Mouse (Mus musculus) ovary, postnatal 10 days (tissue): ENCODE measurements around the gene Atp6v0d1.
A peak's percentile ranks its signal among the peaks of the same experiment; 100 is the strongest.
"Not testable (repeated sequence)": the region's sequence is repeated elsewhere in the genome, so short reads cannot be mapped to it uniquely, and the experiment has no call there.

Experiments
- DNase-seq: peaks from one replicate; pipeline ENCODE4 v3.0.0; 2022; ENCODE audit warnings: low spot score

The Atp6v0d1 gene

DNA sequence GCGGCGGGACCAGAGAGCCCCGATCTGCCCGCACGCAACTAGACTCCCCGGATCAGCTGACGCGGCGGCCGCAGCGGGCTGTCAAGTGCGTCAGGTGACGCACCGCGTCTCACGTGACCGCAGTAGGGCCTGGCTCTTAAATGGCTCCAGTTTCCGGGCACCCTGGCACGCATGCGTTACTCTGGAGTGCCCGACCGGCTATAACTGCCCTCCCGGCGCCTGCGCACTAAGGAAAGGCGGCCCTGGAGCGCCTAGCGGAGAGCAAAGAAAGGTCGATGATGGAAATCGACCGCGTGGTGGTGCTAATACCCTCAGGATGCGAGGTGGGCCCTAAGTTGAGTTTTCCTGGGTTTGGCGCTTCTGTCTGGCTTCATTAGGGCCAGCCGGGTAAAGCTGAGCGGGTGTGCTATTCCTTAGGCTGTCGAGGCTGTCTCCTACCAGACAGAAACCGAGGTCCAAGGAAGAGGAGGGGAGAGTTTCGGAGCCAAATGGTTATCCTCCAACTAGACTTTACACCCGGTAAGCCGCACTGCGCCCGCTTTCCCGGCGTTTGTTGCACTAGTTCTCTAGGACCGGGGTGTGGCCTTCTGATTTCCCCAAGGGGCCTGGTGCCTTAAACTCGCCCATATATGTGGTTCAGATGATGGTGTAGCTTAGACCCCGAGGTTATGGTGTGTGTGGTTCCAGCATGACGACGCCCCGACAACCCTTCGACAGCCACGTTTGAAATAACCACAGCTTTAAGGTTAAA, at the start of gene Atp6v0d1:
Gene Atp6v0d1 (minus strand): TSS at position 96 of the 751 bp plus-strand sequence.
- peak; percentile 98 for DNase-seq

DNA sequence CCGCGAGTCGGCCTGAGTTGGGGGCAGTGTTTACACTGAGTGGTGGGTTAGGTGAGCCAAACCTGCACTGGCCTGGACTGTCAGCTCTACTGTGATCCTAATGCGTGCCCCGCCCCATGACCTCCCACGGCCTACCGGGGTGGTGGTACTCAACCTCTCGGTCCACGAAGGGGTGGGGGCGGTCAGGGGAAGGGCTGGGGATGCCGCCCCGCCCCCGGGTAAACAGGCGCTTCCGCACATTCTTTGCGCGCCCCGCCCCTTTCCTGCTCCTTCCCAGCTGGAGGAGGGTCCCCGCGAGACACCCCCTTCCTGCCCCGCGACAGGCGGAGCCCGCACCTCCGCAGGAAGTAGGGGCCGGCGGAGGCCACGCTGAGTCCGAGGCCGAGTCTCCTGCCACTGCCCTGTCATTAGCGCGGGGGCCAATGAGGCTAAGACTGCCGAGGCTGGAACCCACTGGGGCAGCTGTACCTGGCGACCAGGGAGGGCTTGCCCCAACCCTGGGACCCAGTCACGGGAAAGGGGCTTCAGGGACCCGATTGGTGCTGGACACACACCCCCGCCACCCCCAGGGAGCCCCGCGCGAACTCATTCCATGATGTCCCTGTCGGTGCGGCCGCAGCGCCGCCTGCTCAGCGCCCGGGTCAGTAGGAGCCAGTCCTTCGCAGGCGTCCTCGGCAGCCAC, 48.1 kb upstream of the Atp6v0d1 start:
- no peak for DNase-seq

DNA sequence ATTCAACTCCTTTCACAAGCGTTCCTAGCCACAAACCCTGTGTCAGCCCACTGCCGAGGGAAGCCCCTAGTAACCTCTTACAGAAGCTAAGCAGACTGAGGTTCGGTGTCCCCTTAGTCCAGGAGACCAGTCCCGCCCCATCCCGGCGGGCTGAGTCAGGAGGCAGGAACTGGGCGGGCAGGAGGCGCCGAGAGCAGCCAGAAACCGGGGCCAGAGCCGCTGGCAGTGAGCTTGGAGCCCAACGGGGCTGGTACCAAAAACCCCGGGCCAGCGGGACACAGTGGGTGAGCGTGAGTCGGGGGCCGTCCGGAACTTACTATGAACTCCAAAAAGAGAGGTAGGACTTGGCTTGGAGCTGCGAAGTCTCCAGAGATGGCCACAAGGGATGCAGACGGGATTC, 47.2 kb upstream of the Atp6v0d1 start:
- no peak for DNase-seq

DNA sequence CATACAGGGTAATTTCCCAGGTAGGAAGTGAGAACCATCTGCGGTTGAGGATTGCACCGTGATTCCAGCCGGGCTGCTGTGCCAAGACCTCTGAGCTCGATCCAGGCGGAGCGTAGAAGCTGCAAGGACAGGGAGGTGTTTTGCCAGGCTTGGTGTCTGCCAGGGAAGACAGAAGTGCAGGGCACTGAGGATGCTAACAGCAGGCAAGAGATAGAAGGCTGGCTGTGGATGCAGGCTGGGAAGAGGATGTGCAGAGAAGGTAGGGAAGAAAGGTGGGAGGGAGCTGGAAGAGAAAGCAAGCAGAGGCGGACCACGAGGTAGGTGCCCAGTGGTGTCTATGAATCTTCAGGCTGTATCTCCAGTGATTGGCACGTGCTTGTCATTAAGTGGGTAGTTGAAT, 46.0 kb upstream of the Atp6v0d1 start:
- DNase-seq: no peak

DNA sequence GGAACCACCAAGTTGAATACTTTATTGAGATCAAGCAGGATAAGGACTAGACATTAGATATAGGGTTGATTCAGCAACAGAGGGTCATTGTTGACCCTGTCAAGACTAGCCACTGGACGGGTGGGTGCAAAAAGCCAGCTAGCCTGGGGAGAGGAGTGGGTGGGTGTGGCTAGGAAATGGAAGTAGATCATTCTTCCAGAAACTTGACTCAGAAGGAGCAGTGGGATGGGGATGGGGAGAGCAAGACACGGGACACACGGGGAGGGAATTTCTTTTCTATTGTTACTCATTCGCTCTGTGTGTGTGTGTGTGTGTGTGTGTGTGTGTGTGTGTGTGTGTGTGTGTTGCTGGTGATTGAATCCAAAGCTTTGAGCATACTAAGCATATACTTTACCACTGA, 43.9 kb upstream of the Atp6v0d1 start:
- DNase-seq: no peak

DNA sequence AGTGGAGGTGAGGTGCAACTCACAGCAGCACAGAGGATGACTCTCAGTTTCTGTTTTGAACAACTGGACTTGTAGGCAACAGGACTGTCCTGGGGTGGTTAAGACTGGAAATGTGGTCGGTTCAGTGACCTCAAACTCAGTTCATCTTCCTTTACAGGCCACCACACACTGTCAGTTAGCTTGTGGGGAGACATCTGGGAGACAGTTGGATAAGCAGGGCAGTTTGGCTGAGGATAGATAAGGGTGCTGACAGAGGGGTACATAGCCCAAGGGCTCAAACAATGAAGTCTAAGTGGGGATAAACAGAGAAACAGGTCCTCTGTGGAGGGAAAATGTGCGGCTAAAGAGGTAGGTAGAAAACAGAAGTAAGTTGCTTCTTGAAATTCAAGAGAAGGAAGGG, 43.5 kb upstream of the Atp6v0d1 start:
- no peak for DNase-seq

DNA sequence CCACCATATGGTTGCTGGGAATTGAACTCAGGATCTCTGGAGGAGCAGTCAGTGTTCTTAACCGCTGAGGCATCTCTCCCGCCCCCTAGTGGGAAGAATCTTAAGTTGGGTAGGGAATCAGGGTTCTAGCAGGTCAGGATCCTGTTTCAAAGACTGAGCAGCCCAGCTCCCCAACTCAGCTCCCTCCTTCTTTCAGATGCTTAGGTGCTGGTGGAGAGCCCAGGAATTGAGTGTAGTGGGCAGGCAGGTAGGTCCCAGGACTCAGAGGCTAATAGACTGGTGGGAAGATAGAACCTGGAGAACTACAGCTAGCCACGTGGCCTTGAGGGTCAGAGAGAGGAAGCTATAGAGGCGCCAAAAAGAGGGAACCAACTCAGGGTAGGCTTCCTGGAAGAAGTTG, 41.8 kb upstream of the Atp6v0d1 start:
- DNase-seq: no peak

DNA sequence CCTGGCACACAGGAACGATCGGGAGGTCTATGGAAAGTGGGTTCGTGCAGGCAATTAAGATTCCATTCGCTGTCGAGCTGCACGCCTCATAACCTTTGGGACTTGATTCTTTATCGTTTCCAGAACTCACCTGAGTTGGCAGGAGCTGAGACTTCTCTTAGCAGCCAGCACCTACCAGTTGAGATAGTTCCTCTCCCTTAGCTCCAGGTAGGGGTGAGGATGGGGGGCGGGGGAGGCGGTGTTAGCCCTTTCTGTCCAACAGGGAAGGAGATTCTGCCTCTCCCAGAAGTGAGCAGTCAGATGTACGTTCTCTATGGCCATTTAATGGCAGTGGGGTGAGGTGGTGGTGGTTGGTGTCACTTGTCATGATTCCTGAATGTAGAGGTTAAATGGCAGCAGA, 41.2 kb upstream of the Atp6v0d1 start:
- DNase-seq: no peak

DNA sequence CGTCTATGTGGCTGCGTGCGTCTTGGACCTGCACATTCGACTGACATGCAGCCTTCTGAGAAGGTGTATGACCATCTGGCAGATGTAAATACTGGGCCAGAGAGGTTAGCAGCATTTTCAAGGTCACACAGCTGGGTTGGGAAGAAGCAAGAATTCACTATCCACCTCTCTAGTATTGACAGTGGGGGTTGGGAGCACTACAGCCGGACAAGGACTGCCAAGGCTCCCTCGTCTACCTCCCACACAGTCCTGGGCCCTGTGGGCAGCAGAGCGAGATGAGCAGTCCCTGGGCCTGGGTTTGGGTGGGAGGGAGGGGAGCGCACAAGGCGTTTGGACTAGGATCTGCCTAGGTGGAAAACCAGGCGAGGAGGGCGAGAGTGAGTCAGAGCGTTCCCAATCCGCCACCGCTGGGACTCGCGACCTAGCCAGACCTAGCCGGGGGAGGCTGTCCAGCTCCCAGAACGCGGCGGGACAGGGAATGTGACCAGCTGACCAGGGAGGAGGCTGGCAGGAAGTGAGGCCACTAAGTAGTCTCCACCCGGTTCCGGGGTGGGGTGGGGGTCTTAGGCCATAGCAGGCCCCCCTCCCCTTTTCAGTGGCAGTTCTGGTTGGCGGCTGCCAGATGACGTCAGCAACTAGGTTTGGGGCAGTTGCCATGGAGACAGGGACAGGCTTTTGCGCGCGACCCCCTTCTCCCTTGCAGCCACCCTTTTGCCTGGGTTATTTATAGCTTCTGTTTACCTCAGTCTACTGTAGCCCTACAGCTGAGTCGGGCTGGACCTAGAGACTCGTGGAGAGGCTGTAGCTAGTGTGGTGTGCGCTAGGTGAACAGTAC, 40.6 kb upstream of the Atp6v0d1 start:
- peak; percentile 52 for DNase-seq

DNA sequence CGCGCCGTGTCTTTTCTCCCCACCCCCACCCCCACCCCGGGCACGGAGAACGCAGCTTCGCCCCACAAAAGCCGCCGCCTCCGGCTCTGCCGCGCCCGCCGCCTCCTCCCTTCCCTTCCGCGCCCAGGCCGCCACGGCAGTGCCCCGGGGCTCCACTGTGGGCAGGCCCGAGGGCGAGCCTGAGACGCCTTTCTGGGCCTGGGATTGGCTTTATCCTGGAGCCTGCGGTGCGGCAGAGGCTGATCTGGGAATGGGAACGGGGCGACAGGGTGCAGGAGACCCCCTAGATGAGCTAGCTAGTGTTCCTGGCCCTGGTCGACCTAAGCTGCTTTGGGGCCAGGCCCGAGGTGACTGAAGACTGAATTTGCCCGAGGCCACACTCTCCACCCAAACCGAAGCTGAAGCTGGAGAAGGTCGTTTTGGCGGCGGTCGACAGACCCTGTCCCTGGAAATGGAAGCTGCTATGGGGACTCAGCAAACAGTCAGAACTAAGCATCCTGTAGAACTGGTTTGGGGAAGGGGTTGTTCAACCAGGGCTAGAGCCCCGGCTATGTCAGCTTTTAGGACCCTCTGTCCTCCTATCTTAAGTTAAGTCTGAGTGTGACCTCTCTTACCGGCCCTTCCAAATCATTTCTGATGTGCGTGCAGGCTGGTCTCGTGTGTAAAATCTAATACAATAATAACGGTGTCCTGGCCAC, 39.8 kb upstream of the Atp6v0d1 start:
- DNase-seq: peak; percentile 36

DNA sequence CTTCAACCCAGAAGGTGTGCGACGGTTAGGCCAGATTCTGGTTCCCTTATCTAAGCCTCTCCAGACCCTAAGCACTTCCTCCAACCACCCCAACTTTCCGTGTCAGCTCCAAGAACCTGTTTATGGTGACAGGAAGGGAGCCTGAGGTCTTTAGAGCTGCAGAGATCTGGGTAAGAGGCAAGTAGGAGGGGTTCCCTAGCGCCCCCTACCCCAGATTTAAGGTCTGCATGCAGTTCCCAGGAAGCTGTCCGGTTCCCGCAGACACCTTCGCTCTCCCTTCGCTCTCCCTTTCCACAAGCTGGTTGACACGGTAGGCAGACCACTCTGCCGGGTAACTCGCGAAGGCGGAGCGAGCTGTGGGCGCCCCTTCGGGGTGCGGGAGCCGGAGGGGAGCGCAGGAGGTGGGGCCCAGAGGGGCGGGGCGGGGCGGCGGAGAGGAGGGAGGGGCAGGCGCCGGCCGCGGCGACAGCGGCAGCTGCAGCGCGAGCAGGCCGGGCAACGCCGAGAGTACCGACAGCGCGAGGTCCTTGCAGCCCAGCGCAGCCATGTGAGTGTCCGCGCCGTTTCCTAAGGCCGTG, 39.0 kb upstream of the Atp6v0d1 start, which contains the start of gene Ripor1:
Gene Ripor1 (plus strand): TSS at position 452 of the 578 bp plus-strand sequence.
- peak; percentile 68 for DNase-seq

DNA sequence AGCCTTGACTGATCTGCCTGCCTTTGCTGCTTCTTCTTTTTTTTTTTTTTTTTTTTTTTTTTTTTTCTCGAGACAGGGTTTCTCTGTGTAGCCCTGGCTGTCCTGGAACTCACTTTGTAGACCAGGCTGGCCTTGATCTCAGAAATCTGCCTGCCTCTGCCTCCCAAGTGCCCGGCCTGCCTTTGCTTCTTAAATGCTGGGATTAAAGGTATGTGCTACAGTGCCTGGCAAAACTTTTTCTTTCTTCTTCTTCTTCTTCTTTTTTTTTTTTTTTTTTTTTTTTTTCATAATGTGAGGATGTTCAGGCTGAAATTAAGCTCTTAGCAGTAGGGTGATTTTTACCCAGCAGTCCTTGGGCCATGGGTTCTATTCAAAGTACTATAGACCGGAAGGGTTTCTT, 36.7 kb upstream of the Atp6v0d1 start:
- not testable (repeated sequence) for DNase-seq

DNA sequence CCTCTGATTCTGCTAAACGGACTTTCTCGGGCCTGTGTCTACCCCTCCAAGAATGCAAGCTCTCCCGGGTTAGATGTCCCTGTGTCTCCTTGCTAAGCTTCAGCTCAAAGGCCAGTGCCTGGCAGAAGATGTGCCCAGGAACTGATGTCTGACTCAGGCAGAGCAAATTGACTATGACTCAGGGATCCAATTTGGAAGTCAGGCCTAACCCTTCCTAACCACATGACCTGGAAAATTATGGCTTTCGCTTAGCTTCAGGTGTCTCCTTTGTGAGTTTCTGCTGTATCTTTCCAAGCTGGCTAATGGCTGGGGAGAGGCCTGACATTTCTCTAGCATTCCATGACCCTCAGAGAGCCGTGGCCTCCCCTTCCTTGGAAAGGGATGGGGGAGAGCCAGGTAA, 35.5 kb upstream of the Atp6v0d1 start:
- DNase-seq: no peak

DNA sequence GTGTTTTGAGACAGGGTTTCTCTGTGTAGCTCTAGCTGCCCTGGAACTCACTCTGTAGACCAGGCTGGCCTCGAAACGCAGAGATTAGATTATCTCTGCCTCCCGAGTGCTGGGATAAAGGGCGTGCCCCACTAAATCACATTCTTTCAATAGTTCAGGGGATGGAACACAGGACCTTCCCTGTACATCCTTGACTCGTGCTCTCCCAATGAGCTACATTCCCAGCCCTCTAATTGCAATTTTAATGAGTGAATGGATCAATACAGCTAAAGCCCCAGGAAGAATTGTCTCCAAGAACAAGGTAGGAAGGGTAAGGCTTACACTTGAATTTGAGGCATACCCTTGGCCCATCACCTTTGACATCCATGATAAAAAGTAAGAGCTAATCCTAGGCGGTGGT, 32.9 kb upstream of the Atp6v0d1 start:
- DNase-seq: no peak

DNA sequence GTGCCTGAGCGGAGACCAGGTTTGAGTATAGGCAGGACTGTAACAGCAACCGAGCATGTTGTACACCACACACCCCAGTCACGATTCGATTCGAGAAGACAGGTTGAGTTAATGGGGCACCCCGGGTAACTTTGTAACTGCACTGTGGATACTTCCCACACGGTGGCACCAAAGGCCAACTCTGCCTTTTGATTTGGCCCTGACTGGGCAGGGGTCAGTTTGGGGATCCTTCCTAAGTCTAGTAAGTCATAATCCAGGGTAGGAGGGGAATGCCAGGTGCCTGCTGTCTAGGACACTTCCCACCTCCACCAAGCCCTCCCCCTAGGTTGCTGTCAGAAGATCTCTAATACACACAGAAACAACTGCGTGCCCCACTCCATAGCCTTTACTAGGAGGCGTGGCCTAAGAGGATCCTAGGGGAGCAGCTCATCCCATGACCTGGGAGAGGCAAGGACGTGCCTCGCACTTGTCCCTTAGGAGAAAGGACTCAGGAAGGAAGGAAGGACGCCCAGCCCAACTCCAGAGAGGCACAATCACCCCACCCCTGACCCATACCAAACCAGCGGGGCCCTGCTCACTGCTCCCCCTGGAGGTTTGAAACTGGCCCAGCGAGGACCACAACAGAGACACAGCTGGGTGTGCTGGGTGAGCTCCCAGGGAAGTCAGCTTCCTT, 30.7 kb upstream of the Atp6v0d1 start:
- peak; percentile 33 for DNase-seq

DNA sequence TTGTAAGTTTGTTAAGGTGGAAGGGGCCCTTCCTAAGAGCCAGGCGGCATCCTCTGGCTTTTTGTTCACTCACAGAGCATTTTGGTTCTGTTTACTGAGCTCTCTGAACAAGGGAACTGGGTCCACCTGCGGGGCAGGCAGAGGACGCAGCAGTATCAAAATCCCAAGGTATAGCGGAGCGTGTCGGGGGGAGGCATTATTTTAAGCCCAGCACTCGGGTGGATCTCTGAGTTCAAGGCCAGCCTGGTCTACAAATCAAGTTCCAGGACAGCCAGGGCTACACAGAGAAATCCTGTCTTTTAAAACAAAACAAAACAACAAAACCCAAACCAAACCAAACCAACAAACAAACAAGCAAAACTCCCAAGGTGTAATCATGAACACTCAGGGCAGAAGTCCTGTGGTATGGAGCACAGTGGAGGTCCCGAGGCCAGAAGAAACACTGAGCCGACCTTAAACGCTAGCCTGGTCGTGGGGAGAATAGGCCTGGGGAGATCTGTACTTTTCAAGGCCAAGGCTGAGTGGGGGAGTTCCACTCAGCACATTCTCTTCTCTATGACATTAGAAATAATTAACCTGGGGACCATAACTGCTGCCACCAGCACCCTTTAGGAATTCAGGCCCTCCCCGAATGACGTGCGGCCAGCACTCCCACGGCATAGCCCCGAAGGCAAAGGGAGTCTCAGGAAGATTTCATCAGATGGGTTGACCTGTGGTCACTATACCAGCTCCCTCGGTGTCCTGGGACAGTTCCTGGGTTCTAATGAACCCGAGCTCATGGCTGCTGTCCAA, 28.8 kb upstream of the Atp6v0d1 start:
- no peak for DNase-seq

DNA sequence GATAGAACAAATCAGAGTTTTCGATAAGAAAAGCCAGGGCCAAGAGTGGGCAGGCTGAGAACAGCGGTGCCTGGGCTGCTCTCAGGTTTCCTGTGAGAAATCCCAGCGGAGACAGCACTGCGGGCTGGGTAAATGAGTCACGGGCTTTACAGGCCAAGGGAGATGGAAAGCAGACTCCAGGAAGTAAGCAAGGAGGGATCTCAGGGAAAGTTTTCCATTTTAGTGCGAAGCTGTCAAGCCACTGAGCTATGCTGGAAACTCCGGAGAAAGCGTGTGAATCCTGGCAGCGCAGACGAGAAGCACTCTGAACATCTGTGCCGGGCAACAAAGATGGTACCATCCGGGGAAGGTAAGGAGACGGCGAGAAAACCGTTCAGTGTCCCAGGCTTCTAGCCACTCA, 28.0 kb upstream of the Atp6v0d1 start:
- DNase-seq: peak; percentile 31

DNA sequence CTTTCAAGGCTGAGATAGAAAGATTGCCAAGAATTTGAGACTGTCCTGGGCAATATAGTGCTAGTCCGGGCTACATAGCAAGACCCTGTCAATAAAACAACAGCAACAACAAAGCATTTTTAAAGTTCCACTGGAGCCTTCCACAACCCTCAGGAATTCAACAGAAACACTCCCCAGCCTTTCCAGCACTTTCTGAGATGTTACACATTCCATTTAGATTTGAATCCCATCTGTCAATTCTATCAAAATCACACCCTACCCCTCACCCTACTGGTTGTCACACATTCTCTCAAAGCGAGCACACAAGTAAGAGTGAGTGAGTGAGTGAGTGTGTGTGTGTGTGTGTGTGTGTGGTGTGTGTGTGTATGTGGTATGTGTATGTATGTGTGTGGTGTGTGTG, 26.6 kb upstream of the Atp6v0d1 start:
- DNase-seq: no peak

DNA sequence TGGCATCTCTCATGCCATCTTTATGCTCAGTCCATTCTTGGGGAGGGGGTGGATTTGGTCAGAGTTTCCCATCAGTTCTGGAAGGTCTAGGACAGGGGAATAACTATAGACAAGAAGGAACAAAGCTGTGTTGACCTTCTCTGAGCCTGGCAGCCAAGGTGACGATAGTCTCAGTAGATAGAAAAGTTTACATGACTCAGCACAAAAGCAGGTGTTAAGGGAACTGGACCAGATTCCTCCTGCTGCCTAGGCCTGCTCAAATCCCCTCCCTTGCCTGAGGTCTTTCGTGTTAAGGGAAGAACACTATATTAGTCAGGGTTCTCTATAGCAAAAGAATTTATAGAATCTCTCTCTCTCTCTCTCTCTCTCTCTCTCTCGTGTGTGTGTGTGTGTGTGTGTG, 13.9 kb upstream of the Atp6v0d1 start:
- no peak for DNase-seq

DNA sequence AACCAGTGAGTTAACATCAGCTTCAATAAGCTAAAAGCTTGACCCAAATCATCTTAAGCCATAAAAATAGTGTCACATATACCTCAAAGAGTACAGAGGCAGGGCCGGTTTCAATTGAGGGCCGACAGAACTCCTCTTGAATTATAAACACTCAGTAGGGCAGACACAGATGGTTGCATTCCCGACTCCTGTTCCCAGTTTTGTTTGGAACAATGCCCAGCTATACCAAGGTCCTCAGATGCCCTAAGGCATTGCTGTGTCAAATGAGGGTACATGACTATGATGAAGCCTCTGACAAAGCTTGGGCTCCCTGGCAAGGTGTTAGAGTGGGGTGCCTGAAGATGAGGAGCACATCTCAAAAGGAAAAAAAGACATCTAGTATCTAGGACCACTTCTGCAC, 9.7 kb upstream of the Atp6v0d1 start:
- no peak for DNase-seq
